Mouse (Mus musculus): ENCODE measurements around the gene Abhd17c.

Abhd17c gene

GRCm38 (mm10) chr7:84073856-84074255 is 77.8 kb downstream of the Abhd17c start:
- no peak for DNase-seq (ENCODE audit: low read depth)

GRCm38 (mm10) chr7:84068931-84069330 is 82.8 kb downstream of the Abhd17c start:
- no peak for DNase-seq (ENCODE audit: low read depth)

GRCm38 (mm10) chr7:84059799-84060198 is 91.9 kb downstream of the Abhd17c start:
- no peak for DNase-seq (ENCODE audit: low read depth)
